Mouse (Mus musculus) ES-Bruce4 (cell line): ENCODE measurements around the gene Cox17. TPM values are rescaled to one million over a fixed set of nuclear protein-coding genes. Genes with fewer than 3 reads are reported as not detected.
"Not testable (repeated sequence)": the region's sequence is repeated elsewhere in the genome, so short reads cannot be mapped to it uniquely, and the experiment has no call there.

Source experiments
- H3K27ac ChIP-seq: 2 replicates; pipeline ENCODE4 v1.5.1; 2012; ENCODE audit warnings: low read length, inconsistent platforms; ENCODE audit not compliant: insufficient read depth
- H3K27me3 ChIP-seq: 2 replicates; pipeline ENCODE4 v1.6.1; 2012; ENCODE audit warnings: mild to moderate bottlenecking, low read length, inconsistent platforms; ENCODE audit not compliant: control insufficient read depth, poor library complexity, insufficient read depth, severe bottlenecking
- H3K36me3 ChIP-seq: 2 replicates; pipeline ENCODE4 v1.6.1; 2012; ENCODE audit warnings: inconsistent platforms, mild to moderate bottlenecking, low read length, moderate library complexity; ENCODE audit not compliant: control insufficient read depth, poor library complexity, insufficient read depth, severe bottlenecking
- H3K4me1 ChIP-seq: one replicate; pipeline ENCODE4 v1.8.1; 2011; ENCODE audit warnings: low read length; ENCODE audit not compliant: control insufficient read depth, insufficient read depth
- H3K4me3 ChIP-seq: 2 replicates; pipeline ENCODE4 v1.5.1; 2011; ENCODE audit warnings: low read depth, mild to moderate bottlenecking, low read length
- H3K9ac ChIP-seq: 2 replicates; pipeline ENCODE4 v1.6.1; 2012; ENCODE audit warnings: low read depth, mild to moderate bottlenecking, inconsistent platforms; ENCODE audit not compliant: poor library complexity, severe bottlenecking
- H3K9me3 ChIP-seq: replicated peaks from 2 replicates; pipeline ENCODE4 v1.6.1; 2012; ENCODE audit warnings: mild to moderate bottlenecking, low read length, inconsistent platforms; ENCODE audit not compliant: control insufficient read depth, poor library complexity, insufficient read depth, severe bottlenecking
- CTCF ChIP-seq: IDR thresholded peaks from one replicate; pipeline ENCODE4 v1.8.1; 2011; ENCODE audit warnings: low read depth, low read length
- EP300 ChIP-seq: IDR thresholded peaks from 2 replicates; pipeline ENCODE4 v1.6.1; 2011; ENCODE audit warnings: low read depth, low read length; ENCODE audit not compliant: insufficient read depth
- POLR2A ChIP-seq: IDR thresholded peaks from one replicate; pipeline ENCODE4 v1.8.1; 2011; ENCODE audit warnings: low read length; ENCODE audit not compliant: insufficient read depth
- polyA plus RNA-seq: library from polyadenylated mRNA; stranded (reverse); fragments of >200 nt; gene quantifications from 2 replicates; pipeline ENCODE4 v1.2.4, GENCODE M21; 2011; ENCODE audit warnings: low read depth; ENCODE audit not compliant: missing spikeins, insufficient read depth, insufficient read length

Cox17 gene
- polyA plus RNA-seq, 1 experiment, result 226 TPM

DNA sequence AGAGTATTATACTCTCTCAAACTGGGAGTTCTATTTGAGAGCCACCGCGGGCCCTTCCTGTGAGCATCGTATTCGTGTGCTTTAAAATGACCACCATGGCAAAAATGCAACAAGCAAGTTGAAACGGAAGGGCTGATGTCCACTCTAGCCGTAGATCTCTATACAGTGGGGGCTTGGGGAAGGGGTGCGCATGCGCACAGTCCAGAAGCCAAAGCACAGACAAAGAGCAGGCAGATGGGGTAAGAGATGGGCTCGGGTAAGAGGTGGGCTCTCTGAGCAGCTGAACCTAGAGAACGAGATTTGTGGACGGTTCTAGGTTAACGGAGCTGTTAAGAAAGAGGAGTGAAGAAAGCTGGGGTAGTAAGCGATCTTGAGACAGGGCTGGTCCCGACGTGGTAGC, 22.5 kb upstream of the Cox17 start:
- Histone ChIP-seq H3K4me1 (no peaks in the 10 kb centered on the region), H3K9me3 (no peaks in the 10 kb centered on the region), H3K36me3 (no peaks in the 10 kb centered on the region), H3K27ac (no peak overlapping the region), H3K9ac (no peak overlapping the region), H3K4me3 (no peak overlapping the region), H3K27me3 (no peaks in the 10 kb centered on the region)
- no peak for TF ChIP-seq CTCF
- no peak for TF ChIP-seq POLR2A
- TF ChIP-seq EP300, result no peak

DNA sequence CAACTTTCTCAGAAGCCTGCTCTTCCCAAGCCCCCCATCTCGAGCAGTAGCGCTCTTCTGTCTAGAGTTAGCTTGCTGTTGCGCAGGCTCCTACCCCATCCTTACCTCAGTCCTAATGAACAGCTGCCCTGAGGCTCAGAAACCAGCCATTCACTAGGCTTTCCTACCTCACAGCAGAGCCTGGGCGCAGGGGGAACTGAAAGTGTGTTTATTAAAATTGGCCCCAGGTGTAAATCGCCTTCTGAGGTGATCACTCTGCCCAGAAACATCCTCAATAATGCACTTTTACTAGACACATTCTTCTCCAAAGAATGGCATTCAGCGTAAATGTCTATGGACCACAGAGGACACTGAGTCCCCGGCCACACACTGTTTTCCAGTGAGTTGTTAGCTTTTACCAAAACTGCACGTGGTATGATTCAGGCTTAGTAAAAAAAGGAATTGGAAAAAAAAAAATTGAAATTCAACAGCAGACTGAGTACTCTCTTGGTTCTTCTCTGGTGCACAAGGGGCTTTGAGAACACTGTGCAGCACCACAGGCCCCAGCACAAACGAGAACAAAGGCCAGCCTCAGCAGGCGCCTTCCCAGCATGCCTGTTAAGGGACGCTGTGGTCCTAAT, 19.9 kb upstream of the Cox17 start:
- H3K27me3 ChIP-seq, result no peaks in the 10 kb centered on the region
- no peaks in the 10 kb centered on the region for H3K4me1 ChIP-seq
- H3K36me3 ChIP-seq, result no peaks in the 10 kb centered on the region
- no peak overlapping the region for H3K4me3 ChIP-seq
- H3K9me3 ChIP-seq, result no peaks in the 10 kb centered on the region
- TF ChIP-seq POLR2A (no peak), EP300 (no peak), CTCF (no peak)
- H3K27ac ChIP-seq, result no peak overlapping the region
- no peak overlapping the region for H3K9ac ChIP-seq

DNA sequence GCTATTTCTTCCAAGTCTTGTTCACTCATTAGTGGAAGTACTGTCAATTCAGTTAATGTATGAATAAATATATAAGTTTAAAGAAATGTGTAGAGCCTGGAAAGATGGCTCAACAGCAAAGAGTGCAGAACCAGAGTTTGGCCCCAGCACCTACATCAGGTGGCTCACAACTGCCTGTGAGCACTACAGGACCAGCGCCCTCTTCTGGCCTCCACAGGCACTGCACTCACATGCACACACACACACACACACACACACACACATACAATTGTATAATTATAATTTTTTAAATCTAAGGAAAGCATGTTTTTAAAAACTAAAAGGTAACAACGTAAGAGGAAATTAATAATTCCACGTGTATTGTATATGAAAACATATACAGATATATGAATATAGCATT, 17.5 kb upstream of the Cox17 start:
- TF ChIP-seq EP300, result no peak
- no peak for TF ChIP-seq POLR2A
- TF ChIP-seq CTCF, result peak; percentile 19
- Histone ChIP-seq H3K9ac (no peak overlapping the region), H3K4me1 (no peaks in the 10 kb centered on the region), H3K27ac (no peak overlapping the region), H3K27me3 (no peaks in the 10 kb centered on the region), H3K36me3 (no peaks in the 10 kb centered on the region), H3K9me3 (no peaks in the 10 kb centered on the region), H3K4me3 (no peak overlapping the region)

- H3K9ac ChIP-seq, result no peak overlapping the region
- H3K9me3 ChIP-seq, result no peaks in the 10 kb centered on the region
- no peak overlapping the region for H3K27ac ChIP-seq
- TF ChIP-seq EP300 (no peak), CTCF (no peak), POLR2A (no peak)
- no peak overlapping the region for H3K4me3 ChIP-seq
- H3K36me3 ChIP-seq, result no peaks in the 10 kb centered on the region
- H3K27me3 ChIP-seq, result no peaks in the 10 kb centered on the region
- H3K4me1 ChIP-seq, result no peaks in the 10 kb centered on the region
Measured at GRCm38 (mm10) chr16:38334431-38334830, 12.4 kb upstream of the Cox17 start.

- H3K36me3 ChIP-seq, result not testable (repeated sequence)
Measured at GRCm38 (mm10) chr16:38338077-38338476, 8.7 kb upstream of the Cox17 start.

GRCm38 (mm10) chr16:38341396-38342324, 5.1 kb upstream of the Cox17 start, which contains the start of gene Maats1:
Gene Maats1, minus strand, starts transcription at chr16:38342143.
- Histone ChIP-seq H3K4me3 (peak within 1 kb of the TSS; percentile 61), H3K36me3 (no peaks in the 10 kb centered on the region), H3K9me3 (no peaks in the 10 kb centered on the region), H3K9ac (no peak within 1 kb of the TSS), H3K27ac (no peak within 1 kb of the TSS), H3K27me3 (no peaks in the 10 kb centered on the region), H3K4me1 (no peaks in the 10 kb centered on the region)
- TF ChIP-seq CTCF (no peak), POLR2A (no peak)

More at GRCm38 (mm10) chr16:38338077-38338476, 8.7 kb upstream of the Cox17 start:
- not testable (repeated sequence) for H3K27me3 ChIP-seq, H3K9ac ChIP-seq, H3K4me1 ChIP-seq, H3K4me3 ChIP-seq, H3K9me3 ChIP-seq, H3K27ac ChIP-seq
- TF ChIP-seq CTCF, result peak; percentile 9
